Mouse (Mus musculus) gastrocnemius, adult 2 months (tissue): ENCODE results near the gene Asphd2. TPM values are rescaled to one million over a fixed set of nuclear protein-coding genes. Genes with fewer than 3 reads are reported as not detected.
A peak's percentile ranks its signal among the peaks of the same experiment; 100 is the strongest.

Experiments
- DNase-seq: peaks from one replicate; pipeline ENCODE4 v3.0.0; 2022
- H3K27ac ChIP-seq: fragments of 200-600 bp; 2 replicates; pipeline ENCODE4 v1.8.1; 2022; ENCODE audit warnings: mild to moderate bottlenecking
- H3K4me3 ChIP-seq: fragments of 200-600 bp; 2 replicates; pipeline ENCODE4 v1.8.1; 2022; ENCODE audit warnings: mild to moderate bottlenecking, moderate library complexity
- CTCF ChIP-seq: fragments of 200-600 bp; IDR thresholded peaks from 2 replicates; pipeline ENCODE4 v1.8.1; 2022; ENCODE audit warnings: antibody characterized with exemption, mild to moderate bottlenecking, moderate library complexity
- intact Hi-C: fragments of 180-260 bp; cut with DNase I; formaldehyde crosslinking; loops from one replicate; pipeline ENCODE4 v1.15.1; 2025
- total RNA-seq, 2 experiments: library from RNA; stranded (reverse); gene quantifications; 2 replicates each; pipeline ENCODE4 v1.2.3; 2021

The Asphd2 gene
- total RNA-seq, 2 experiments from 2014 or later: 0.17 to 0.18 TPM

DNA sequence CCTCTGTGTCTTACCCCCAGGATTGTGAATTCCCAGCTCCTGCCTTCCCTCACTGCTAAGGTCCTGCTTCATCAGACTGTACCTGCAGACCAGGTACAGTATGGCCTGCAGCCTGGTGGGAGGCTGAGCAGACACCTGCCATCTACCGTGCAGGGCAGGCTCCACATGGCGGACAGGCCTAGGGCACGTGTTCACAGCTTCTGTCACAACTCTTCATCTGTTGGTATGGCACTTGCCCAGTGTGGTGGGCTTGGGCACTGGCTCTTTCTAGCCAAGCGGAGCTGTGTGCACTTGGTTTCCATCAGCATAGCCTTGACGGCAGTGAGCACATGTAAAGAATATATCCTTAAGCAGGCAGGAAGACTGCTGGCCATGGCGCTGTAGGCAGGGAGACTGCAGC lies 27.8 kb downstream of the Asphd2 start:
- Histone ChIP-seq H3K27ac (no peak overlapping the region), H3K4me3 (no peak overlapping the region)
- no peak for DNase-seq
- intact Hi-C loops: no loop called here
- no peak for TF ChIP-seq CTCF

DNA sequence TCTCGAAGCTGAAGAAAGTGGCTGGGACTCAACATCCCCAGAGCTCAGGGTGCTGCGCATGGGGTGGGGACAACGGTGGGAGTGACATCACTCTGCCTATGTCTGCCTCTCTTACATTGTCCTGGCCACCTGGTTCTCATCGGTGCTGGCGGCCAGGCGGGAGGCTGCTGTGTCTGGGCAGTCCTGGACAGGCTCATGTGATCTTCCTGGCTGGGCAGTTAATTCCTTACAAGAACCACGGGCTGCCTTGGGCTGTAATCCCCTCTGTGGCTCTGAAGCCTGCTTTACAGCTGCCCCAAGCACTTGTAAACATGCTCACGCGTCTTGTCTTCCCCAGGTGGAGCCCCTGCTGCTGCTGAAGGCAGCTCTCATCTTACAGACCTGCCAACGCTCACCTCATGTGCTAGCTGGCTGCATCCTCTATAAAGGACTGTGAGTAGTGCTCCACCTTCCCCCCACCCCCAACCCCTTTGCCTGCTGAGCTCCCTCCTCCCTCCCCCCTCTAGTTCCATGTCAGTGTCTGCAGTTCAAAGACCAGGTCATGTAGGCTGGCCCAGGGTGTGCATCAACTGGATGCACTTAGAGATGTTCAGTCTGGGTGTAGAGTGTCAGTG lies 30.4 kb downstream of the Asphd2 start:
- intact Hi-C loops: no loop called here
- no peak overlapping the region for H3K4me3 ChIP-seq
- H3K27ac ChIP-seq: no peak overlapping the region
- TF ChIP-seq CTCF: no peak
- DNase-seq: no peak

DNA sequence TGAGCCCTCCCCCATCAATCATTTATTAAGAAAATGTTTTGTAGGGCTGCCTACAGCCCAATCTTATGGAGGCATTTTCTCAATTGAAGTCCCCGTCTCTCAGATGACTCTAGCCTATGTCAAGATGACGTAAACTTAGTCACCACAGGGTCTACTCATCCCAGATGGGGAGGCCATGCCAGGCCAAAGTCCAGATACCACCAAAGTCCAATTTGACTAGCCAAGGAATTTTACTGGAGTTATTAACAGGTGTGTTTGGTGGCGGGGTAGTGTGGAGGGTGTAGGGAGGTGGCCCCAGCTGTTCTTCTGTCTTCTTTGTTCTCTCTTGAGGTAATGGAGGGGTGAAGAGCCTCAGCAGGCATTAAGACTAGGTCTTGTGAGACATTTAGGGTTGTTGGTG lies 34.6 kb downstream of the Asphd2 start:
- Histone ChIP-seq H3K4me3 (no peak overlapping the region), H3K27ac (no peak overlapping the region)
- DNase-seq: no peak
- intact Hi-C loops: no loop called here
- TF ChIP-seq CTCF: no peak

DNA sequence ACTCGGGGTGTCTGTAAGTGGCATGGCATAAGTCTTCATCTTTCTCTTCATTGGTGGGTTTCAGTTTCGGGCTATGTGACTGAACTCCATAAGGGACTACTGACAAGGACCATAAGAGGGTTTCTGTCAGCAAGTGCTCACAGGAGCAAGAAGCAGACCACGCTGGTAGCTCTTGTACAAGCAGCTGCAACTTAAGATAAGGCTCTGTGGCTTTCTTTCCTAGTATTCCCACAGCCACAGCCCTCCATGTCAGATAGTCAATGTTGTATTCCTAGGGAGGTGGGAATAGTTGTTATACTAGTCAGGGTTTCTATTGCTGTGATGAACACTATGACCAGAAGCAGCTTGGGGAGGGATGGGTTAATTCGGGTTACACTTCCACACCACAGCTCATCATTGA lies 35.1 kb downstream of the Asphd2 start:
- intact Hi-C loops: no loop called here
- no peak for TF ChIP-seq CTCF
- no peak overlapping the region for H3K27ac ChIP-seq
- no peak for DNase-seq
- no peak overlapping the region for H3K4me3 ChIP-seq

GRCm38 (mm10) chr5:112356322-112356721 lies 38.3 kb downstream of the Asphd2 start:
- TF ChIP-seq CTCF: no peak
- H3K27ac ChIP-seq: no peak overlapping the region
- intact Hi-C loops: no loop called here
- H3K4me3 ChIP-seq: no peak overlapping the region
- DNase-seq: no peak

DNA sequence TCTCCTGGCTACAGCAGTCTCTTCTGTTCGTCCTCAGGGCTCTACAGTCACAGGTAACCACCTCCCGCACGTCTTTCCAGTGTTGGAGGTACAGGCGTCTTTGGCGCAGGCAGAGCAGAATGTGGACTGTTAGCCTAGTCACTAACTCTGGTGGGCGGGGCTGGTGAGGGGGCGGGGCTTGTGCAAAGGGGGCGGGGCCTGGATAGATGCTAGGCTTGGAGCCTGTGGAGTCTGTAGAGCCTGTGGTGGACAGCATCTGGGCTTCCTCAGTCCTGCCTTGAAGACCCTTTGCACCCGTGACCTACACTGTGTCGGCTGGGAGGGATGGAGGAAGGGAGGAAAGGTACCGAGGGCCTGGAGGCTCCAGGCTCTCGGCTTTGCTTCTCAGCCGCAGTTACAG lies 38.8 kb downstream of the Asphd2 start, which contains the start of gene Gm6583:
Gene Gm6583 (minus strand): TSS at position 124 of the 400 bp plus-strand sequence.
- no peak within 1 kb of the TSS for H3K4me3 ChIP-seq
- intact Hi-C loops: no loop called here
- no peak for DNase-seq
- no peak for TF ChIP-seq CTCF
- H3K27ac ChIP-seq: no peak within 1 kb of the TSS

DNA sequence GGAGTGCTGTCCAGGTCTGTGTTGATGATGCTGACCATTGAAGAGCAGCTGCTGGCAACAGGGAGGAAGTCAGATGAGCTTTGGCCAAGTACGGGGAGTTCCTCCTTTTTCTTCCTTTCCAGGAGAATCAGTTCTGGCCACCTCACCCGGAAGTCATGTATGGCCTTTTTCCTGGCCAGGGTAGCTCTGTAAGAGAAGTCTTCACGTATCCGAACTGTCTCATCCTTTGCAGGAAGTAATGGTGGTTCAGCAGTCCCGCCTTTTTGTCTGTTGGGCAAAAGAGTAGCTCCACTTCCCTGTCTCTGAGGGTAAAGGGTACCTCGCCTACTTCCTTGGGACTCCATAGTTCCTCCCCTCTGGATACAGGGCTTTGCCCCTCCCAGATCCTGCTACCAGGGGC lies 39.2 kb downstream of the Asphd2 start:
- Histone ChIP-seq H3K27ac (no peak overlapping the region), H3K4me3 (no peak overlapping the region)
- intact Hi-C loops: no loop called here
- no peak for TF ChIP-seq CTCF
- no peak for DNase-seq

DNA sequence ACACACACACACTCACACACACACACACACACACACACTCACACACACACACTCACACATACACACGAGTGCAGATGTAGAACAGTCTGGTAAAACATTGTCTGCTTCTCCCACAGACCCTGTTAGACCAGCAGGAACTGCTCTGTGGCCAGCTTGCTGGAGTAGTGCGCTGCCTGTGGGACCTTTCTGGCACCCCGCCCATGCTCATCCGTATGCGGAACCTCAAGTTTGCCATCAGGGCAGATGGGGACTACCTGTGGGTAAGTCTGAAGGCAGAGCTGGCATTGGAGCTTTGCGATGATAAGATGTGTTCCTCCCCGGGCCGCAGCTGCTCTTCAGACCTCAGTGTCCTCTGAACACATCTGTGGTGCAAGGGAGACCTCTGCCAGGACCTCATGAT lies 45.5 kb downstream of the Asphd2 start:
- TF ChIP-seq CTCF: no peak
- no peak overlapping the region for H3K27ac ChIP-seq
- DNase-seq: no peak
- intact Hi-C loops: no loop called here
- no peak overlapping the region for H3K4me3 ChIP-seq

DNA sequence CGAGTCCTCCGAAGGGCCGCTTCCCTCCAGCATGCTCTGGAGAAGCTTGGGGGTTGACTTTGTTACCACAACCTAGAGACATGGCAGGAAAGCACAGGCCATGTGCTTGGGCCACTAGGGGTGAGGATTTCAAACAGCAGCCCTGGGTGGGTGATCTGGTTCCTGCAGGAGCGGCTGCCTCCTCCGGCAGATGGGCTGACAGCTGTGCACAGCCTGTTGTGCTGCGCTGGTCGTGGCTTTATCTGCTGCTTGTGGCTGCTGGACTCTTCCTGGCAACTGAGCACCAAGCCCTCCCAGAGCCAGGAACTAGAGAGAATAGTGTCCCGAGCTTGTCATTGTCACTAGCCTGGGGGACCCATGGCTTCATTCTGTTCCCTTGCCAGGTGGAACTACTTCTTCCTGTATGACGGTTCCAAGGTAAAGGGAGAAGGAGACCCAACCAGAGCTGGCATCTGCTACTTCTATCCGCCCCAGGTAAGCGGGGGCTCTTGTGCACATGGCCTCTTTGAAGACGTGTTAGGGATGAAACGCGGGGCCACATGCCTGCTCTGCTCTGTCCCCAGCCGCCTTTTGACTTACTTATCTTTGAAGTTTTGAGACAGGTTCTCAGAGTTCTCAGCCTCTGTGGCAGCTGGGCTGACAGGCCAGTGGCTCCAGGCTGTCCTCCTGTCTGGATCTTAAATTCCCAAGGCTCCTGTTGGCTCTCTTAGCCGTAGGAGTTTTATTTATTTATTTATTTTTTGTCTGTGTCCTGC lies 48.3 kb downstream of the Asphd2 start:
- intact Hi-C loops: no loop called here
- TF ChIP-seq CTCF: no peak
- no peak overlapping the region for H3K27ac ChIP-seq
- DNase-seq: no peak
- no peak overlapping the region for H3K4me3 ChIP-seq

DNA sequence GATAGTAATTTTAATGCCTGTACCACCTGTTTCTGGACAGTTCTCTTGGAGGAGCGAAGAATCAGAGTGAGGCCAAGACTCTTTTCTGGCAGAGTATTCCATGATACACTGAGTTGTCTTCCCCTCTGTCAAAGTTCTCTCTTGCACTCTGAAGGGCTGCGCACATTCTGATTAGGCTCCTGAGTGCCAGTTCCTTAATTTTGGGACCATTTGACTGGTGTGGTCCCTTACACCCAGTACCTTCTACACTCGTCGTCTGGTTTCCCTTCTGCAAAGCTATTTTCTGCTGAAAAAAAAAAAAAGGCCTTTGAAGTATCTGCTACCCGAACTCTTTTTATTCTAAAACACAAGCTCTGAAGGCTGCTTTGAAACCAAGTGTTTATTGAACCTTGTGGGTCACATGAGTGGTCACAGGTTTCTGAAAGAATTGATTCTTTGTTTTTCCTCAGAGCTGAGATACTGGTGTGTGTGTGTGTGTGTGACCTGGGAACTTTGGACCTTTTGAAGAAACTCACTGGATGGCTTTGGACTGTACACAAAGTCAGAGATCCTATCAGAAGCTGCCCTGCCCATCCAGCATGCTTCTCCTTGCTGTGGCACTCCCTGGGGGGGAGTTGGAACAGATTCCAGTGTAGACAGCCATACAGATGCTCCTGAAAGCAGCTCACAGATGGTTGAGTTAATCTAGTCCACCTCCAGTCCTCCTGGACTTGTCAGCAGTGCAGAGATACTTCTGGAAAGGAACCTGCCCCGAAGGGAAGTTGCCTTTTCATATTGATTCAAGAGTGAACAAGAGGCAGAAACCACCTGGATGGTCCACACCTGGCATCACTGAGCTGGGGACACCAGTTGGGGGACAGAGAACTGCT lies 50.3 kb downstream of the Asphd2 start:
- Histone ChIP-seq H3K4me3 (no peak overlapping the region), H3K27ac (no peak overlapping the region)
- no peak for DNase-seq
- intact Hi-C loops: no loop called here
- TF ChIP-seq CTCF: no peak

- no peak for DNase-seq
- Histone ChIP-seq H3K4me3 (peak overlapping the region; percentile 98), H3K27ac (peak overlapping the region; percentile 84)
- TF ChIP-seq CTCF: no peak
- intact Hi-C loops: loop anchor here (1.0 kb wide), 1 partner anchor 17 kb away; the partner anchor contains the start of gene Tfip11
Observed at GRCm38 (mm10) chr5:112343205-112343595, 51.5 kb downstream of the Asphd2 start.

DNA sequence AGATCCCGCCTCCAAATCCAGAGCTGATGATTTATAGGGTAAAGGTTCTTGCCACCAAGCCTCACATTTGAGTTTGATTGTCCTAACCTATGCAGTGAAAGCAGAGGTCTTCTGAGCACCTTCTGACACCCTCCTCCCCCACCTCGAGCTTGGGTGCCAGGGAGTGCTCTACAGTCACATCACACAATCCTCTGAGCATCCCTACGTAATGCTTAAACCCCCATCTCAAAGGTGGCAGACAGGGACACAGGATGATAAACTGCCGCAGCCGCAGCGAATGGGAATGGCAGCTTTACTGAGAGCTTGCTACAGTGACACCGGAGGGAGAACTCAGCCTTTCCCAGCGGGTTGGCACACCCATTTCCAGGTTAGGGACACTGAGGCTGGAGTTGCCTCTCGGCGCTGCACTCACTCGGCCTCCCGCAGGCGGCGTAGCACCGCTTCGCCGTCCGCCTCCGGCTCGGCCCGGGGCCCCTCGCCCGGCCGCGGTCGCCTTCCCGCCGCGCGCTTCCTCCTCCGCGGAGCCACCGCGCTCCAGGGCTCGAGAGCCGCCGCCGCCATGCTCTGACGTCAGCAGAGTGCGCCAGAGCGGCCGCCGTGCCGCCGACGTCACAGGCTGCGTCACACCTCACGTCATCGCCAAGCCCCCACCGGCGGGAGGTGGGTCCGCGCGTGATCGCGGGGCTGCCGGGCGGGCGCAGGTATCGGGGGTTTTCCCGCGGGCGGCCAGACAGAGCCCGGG lies 52.0 kb downstream of the Asphd2 start, which contains the start of the genes Srrd and Hps4:
Gene Srrd (minus strand): TSS at position 578 of the 742 bp plus-strand sequence.
Gene Hps4 (plus strand): TSS at position 621 of the 742 bp plus-strand sequence.
- peak; percentile 90 for DNase-seq
- intact Hi-C loops: loop anchor here (1.0 kb wide), 1 partner anchor 16 kb away; the partner anchor contains the start of gene Tfip11
- TF ChIP-seq CTCF: peak; percentile 24; the same call in 1 of the 2 replicates
- Histone ChIP-seq H3K27ac (peak within 1 kb of the TSS; percentile 84), H3K4me3 (peak within 1 kb of the TSS; percentile 98)
